Mouse (Mus musculus): ENCODE data around the gene Fosl1.
A peak's percentile ranks its signal among the peaks of the same experiment; 100 is the strongest.
"Not testable (repeated sequence)": the region's sequence is repeated elsewhere in the genome, so short reads cannot be mapped to it uniquely, and the experiment has no call there.

Fosl1 gene

DNA sequence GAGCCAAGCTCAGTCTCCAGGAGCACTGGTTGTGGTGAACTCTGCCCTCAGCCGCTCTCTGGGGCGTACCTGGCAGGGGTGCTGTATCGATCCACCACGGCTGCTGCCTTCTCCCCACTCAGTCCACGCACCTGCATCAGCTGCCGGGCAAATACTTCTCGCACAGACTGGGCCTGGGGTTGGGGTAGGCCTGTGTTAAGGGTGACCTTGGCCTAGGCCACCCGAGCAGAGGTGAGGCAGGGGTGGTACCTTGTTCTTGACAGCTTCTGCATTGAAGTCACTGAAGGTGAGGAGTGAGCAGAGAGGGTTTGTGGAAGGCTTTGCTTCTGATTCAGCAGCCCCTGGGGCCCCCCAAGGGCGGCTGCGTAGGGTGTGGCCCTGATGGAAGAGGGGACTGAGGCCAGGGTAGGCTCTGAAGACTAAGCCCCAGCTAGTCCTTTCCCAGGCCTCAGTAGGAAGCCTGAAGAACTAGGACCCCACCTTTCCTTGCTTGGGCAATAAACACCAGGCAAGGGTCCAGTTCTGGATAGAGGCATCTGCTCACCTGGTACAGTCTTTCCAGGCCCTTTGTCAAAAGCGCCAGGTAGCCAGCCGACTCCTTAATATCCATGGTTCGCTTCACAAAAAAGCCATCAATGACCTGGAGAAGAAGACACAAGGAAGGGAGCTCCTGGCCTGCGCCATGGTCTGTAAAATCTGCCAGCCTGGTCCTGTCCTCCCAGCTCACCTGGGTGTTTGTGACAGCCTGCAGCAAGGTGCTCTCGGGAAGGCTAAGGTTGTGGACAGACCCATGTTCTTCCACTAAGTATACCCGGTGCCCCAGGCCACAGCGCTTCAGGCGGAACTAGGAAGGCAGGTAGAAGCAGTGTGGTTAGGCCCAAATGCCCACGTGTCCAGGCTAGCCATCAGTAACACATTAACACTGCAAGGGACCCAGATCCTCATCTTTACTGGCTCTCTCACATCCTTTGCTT lies 36.3 kb downstream of the Fosl1 start:
- DNase-seq: no peak

DNA sequence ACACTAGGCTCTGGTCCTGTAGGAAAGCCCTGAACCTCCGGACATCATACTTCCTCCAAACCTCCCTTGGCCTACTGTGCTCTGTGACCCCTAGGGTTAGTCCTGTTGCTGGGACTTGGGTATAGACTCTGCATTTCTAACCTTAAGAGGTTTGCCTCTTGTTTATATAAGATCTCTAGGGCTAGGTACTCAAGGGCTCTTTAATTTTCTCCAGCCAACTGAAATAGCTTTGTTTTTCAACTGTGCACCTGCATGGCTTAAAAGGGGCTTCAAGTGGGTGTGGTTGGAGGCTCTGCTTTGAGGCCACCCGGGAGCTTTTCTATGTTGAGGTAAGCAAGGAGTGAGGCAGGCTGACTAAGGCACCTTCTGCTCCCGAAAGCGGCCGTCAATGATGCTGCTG lies 37.1 kb downstream of the Fosl1 start:
- no peak for DNase-seq

DNA sequence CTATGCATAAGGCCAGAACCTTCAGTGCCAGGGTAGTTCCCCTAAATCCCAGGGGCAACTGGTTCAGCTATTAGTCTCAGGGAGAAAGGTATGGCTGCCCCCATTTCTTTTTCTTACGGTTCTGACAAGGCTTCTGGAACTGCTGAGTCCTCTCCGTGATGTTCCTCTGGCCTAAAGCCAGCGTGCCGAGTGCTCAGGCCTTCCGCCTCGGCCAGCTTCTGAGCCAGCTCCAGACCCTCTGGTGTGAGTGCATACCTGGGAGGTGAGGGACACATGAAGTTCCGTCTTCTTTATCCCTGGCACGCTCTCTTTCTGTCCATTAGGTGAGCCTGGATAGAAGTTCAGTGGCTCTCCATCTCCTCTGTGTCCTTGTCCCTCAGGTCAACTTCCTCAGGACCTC lies 38.0 kb downstream of the Fosl1 start:
- peak; percentile 63 to 66 for DNase-seq

DNA sequence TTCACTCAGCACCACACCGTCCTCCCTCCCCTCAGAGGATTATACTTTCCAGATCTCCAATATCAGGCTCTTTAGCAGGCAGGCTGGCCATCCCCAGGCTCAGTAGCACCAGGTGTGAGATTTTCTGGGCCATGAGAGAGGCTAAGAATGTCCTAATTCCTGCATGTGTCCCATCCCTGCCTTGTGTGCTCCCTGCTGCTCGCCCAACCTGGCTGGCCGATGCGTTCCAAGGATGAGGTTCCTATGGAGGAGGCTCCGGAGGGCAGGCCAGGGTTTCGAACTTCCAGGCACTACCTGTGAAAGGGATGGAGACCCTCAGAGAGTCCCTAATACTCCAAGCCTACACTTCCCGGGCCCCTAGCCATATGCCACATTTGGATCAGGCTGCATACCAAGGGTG lies 38.5 kb downstream of the Fosl1 start:
- DNase-seq: peak; percentile 69 to 76

DNA sequence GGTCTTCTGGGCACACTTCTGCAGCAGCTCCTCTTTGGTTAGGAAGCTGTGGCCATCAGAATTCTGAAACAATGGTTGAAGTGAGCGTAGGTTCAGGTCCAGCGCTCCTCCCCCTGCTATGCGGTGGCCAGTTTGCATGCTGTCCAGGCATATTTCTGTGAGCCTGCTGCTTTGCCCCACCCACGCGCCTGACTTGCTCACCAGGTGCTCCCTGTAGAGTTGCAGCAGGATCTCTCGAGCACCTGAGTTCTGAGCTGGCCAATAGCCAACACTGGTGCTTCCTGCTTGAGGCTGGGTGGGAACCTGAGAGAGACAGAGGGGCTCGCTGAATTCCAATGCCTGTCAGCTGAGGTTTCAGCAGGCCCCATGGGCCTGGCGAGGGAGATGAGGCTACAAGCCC lies 38.9 kb downstream of the Fosl1 start:
- DNase-seq: peak; percentile 61 to 65

DNA sequence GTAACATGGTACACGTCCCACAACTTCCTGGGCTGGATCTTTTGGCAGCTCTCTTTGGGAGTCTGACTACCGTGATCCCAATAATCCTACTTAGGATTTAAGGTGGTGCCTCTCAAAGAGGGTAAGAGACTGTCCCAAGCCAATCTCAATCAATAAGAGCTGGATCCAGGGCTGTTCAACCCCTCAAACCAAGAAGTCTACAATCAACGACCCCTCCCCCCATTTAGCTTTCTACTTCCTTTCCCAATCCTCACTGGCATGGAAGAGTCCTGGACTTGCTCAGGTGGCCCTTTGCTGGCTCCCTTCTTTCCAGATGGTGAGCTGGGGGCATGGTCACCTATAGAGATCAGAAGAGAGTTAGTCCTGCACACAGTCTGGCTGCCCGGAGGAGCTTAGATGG lies 39.4 kb downstream of the Fosl1 start:
- DNase-seq: no peak

DNA sequence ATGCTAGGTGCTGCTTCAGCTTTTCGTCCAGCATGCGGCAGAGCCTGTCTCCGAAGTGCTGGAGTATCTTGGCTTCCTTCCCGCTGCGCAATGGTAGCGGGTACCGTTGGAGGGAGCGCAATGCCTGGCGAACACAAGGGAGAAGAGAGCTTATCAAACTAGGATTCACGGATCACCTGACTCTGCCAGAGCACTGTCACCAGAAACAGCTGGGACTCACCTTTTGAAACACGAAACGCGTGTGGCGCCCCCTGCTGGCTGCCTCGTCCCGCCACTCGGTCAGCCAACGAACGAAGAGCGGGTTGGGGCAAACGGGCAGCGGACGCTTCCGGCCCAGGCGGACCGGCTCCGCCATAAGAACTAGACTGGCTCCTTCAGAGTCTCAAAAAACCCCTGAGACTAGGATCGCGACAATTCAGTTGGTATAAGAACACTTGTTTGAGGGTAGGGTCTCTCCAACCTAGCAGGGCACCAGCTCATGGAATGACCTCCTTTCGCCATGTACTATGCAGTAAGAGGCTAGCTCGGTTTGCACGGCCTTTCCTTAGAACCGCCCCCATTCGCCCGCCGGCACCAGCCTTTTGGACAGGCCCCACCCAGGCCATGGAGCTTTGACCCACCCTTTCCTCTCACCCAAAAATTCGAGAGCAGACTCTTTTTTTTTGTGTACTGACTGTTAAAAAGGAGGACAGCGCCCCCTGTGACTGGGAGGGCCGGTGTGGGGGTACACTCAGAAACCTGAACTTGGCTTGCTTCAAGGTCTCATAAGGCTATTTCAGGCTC lies 40.6 kb downstream of the Fosl1 start, which contains the start of gene Mus81:
Gene Mus81, minus strand, starts transcription at position 635 of the 783 bp plus-strand sequence.
- DNase-seq: peak; percentile 98 to 99

DNA sequence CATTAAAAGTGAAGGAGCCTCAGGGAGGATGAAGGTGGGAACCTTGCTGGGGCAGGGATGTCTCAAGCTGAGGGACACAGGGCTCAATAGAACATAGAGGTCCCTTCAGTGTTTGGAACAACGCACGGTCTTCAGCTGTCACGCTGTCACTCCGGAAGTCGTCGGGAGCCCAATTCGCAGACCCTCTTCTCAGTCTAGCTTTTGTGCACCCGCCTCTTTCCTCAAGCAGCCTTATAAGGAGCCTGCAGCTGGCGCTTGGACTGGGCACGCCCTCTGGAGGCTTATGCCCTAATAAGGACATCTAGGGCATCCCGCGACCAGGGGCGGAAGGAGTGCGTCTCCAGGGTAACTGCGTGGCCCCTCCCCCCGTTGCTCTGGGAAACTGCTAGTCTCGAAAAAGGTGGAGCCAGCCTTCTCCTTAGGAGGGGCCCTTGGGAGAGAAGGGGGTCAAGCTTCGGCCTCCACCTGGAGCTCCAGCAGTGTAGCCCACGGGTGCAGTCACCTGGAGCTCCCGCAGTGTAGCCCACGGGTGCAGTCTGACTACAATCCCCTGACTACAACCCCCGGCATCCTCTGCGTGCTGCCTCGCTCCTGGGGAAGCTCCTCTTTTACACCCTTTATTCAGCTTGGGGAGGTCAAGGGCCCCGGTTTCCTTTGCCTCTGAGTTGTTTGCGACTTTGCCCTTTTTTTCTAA lies 41.7 kb downstream of the Fosl1 start:
- DNase-seq: peak; percentile 96 to 97

DNA sequence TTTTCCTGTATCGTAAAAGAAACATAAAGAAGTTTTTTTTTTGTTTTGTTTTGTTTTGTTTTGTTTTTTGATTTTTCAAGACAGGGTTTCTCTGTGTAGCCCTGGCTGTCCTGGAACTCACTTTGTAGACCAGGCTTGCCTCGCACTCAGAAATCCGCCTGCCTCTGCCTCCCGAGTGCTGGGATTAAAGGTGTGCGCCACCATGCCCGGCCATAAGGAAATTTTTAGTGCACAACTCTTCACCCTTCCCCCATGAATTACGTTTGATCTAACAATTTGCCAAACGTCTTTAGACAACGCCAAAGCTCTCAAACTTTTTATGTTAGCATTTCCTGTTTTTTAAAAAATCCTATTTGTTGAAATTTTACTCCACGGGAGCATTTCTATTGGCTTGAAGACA lies 42.4 kb downstream of the Fosl1 start:
- DNase-seq: not testable (repeated sequence)

DNA sequence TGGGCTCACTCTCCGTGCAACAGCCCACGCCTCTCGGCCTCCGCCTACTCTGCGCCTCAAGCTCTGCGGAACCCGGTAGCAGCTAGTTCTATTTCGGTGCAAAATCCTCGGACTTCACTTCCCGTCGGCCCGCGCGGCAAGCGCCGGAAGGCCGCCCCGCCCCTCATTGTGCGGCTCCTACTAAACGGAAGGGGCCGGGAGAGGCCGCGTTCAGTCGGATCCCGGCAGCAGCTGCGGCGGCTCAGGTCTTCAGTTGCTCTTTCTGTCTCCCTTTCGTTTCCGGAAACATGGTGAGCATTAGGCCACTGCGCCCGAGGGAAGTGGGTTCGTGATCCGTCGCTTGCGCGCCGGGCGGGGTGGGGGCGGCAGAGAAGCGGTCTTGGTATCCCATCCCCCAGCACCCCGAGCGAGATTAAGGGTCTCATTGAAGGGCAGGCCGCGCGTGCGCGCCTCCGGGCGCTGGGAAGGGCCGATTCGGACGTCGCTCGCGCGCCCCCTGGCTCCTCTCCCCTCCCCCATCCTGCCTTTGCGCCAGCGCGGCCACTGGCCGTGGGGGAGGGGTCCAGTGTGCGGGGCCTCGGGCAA lies 43.1 kb downstream of the Fosl1 start, which contains the start of gene Cfl1:
Gene Cfl1, plus strand, starts transcription at position 143 of the 585 bp plus-strand sequence.
- DNase-seq: peak; percentile 95 to 96

DNA sequence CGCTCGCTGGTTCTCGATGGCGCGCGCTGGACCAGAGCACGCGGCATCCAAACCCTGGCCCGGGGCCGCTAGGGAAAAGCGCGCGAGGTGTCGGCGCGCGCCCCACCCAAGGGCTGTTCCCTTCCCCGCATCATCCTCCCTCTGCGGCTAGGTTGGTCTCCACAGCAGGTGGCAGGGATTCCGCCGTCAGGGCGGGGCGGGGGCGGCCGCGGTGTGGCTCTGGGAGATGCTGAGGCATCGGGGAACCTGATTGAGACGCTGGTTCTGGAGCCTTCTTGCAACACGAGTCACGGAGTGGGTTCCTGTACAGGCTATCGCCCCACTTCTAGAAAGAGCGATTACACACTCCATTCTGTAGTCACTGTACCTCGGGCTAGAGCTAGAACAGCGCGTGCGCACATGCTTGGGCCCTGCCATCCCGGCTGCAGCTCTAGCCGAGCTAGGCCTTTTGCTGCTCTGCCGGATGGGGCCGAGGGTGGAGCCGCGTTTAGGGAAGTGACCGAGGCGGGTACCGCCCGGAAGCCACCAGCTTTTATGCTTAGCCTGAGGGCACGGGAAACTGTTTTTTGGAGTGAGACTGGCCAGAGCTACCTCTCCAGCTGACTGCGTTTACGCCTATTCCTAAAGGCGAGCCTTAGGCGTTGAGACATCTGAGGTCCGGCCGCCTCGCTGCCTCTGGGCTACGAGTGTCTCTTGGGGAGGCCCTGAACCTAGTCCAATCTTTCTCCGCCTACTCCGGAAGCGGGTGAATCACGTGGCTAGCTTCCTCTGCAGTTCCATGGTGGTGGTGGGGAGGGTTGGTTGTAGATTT lies 43.8 kb downstream of the Fosl1 start:
- DNase-seq: peak; percentile 83 to 85

DNA sequence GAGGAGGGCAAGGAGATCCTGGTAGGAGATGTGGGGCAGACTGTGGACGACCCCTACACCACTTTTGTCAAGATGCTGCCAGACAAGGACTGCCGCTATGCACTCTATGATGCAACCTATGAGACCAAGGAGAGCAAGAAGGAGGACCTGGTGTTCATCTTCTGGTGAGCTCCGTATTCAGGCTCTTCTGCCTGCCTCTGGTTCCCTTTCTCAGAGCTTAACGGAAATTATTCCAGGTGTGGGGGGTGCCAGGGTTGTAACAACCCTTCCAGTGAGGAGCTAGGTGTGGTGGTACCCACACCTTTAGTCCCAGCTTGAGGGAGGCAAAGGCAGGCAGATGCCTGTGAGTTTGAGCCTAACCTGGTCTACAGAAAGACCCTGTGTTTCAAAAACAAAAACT lies 45.3 kb downstream of the Fosl1 start:
- DNase-seq: no peak

DNA sequence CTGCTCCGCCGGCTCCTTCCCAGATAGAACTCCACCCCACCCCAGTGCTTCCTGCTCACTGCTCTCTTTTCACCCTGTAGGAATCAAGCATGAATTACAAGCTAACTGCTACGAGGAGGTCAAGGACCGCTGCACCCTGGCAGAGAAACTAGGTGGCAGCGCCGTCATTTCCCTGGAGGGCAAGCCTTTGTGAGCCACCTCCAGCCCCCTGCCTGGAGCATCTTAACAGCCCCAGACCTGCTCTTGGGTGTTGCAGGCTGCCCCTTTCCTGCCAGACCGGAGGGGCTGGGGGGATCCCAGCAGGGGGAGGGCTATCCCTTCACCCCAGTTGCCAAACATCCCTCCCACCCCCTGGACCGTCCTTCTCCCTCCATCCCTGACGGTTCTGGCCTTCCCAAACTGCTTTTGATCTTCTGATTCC lies 46.0 kb downstream of the Fosl1 start:
- not testable (repeated sequence) for DNase-seq

DNA sequence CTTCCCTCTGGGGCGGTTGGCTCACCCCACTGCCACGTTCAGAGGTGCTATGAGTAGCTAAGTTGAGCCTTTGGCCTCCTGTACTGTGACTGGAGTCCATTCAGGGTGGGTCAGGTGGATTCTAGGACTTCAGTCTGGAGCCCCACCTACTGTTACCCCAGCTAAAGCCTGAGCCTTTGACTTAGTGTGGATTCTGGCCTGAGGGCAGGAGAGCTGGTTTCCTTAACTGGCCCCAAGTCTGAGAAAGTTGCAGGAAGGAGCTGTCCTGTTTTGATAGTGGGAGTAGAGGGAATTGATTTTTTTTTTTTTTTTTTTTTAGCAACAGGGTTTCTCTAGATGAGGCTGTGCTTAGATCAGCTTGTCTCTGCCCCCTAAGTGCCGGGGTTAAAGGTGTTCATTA lies 47.0 kb downstream of the Fosl1 start:
- no peak for DNase-seq

DNA sequence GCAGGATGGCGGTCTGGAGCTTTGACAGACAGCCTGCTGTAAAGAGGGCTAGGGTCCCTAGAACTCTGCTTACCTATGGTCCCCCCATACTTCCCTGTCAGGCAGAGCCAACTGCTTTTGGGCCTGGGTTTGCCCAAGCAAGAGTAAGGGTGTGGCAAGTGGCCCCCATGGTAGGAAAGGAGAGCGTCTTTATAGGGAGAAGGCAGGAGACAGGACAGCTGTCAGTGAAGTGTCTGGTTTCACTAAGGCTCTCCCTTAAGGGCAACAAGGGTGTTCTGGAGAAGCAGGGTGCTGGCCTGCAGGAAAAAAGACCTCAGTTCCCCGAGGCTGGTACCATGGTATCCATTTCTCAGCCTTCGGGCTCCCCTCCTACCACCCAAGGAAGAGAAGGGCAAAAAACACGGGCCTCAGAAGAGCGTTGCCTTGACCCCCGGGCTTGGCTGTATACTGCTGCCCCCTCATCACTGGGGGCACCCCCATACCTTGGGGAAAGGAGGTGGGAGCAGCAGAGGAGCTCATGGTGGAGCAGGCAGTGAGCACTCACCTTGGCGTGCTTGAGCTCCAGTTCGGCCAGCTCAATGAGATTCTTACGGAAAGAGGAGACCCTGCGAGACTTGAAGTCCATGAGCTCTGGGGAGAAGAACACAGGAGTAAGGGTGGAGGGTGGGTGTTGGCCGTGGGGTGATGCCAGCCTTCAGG lies 48.2 kb downstream of the Fosl1 start:
- no peak for DNase-seq

DNA sequence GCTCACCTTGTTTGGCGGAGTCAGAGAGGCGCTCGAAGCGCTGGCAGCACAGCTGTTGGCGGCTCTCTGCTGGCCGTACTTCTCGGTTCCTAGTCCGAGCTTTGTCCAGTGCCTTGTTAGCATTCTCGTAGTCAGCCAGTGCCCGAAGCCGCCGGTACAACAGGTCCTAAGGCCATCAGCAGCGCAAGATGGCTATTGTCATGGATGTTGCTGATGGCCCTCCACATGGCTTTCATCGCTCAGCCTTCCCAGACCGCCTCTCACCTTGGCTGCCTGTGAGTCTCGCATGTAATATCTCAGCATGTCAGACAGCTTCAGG lies 48.7 kb downstream of the Fosl1 start:
- DNase-seq: no peak

DNA sequence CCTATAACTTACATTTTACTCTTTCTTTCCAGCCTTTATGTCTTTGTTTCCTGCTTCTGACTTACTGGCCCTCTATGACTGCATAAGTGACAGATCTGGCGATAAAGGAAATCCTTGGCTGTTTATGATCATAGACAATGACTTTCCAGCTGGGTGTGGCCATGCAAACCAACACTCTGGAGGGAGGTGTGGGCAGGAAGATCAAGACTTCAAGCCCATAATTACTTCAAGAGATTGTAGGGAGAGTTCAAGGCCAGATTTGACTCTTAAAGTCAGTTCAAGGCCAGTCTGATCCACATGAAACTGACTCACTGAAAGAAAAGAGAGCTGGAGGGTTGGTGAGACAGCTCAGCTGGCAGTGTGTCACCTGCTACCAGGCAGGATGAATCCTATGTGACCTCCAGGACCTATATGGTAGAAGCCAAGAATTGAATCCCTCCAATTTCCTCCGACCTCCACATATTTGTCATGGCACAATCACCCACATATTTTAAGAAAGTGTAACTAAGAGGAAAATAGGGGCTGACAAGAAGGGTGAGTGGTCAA lies 53.1 kb downstream of the Fosl1 start:
- DNase-seq: no peak

DNA sequence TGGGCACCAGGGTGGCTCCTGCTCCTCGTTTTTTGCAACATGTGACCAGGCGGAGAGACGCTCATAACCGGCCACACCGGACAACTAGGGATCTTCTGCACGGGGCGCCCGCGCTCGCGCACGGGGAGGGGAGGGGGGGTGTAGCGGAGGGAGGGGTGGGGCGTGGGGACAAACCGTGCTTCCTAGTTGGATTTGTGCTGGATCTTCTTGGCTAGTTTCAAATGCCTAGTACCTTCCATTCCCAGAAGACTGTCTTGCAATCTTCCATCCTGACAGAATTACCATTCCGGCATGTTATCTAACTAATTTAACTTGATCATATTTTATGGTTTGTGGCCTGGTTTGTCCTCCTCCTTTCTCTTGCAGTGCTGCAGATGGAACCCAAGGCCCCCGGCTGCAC lies 56.3 kb downstream of the Fosl1 start, which contains the start of gene 1700020D05Rik:
Gene 1700020D05Rik, minus strand, starts transcription at position 101 of the 400 bp plus-strand sequence.
- no peak for DNase-seq
